Mouse (Mus musculus) megakaryocyte, adult 5-6 weeks (primary cell): ENCODE results near the gene Ccdc160. TPM values are rescaled to one million over a fixed set of nuclear protein-coding genes. Genes with fewer than 3 reads are reported as not detected.

Experiments
- ATAC-seq: 2 replicates; pipeline ENCODE4 v1.8.0; 2016; ENCODE audit warnings: mild to moderate bottlenecking, inconsistent platforms; ENCODE audit not compliant: poor library complexity, severe bottlenecking
- total RNA-seq, 2 experiments: library from RNA; stranded (forward) in 1 of 2; stranded (reverse) in 1 of 2; fragments of 153-499, 151-499 nt in 1 of 2; fragments of 221-1000, 200-1000 nt in 1 of 2; gene quantifications; 2 replicates each; pipeline versions ENCODE4 v1.2.3 to v1.2.4; 2015 to 2017

Ccdc160 gene
- total RNA-seq, 2 experiments from 2014 or later, result 0.29 TPM; not detected in 1

DNA sequence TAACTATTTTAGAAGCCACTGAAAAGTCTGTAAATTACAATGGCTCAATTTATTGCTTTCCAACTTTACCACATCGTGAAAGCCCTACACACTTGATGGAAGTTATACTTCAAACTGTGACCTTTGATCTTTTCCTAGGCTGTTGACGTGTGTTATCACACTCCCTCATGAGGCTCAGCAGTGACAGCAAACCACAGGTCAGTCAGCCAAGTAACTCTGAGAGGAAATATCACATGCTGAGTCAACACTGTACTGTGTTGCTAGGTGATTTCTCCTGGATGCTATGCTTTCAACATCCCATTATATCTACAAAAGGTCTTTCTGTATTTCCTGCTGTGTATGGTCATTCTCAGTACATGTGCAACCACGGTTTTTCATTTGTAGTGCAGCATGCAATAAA lies 28.3 kb downstream of the Ccdc160 start:
- no peak for ATAC-seq

Other genes starting within 250 kb of the Ccdc160 start
- 0.39 TPM in 1 of 2 replicates, not detected in the other for gene Gpc3, start 177.2 kb upstream of the Ccdc160 start, total RNA-seq (2015)
- 0.11 and 0.77 TPM in 2 replicates for gene Gpc3, start 177.2 kb upstream of the Ccdc160 start, total RNA-seq (2017)
- 22.4 and 26.0 TPM in 2 replicates for gene Phf6, start 121.1 kb downstream of the Ccdc160 start, total RNA-seq (2015)
- gene Phf6, start 121.1 kb downstream of the Ccdc160 start, total RNA-seq (2017), result 20.5 and 23.9 TPM in 2 replicates
- 280 and 308 TPM in 2 replicates for gene Hprt, start 196.9 kb downstream of the Ccdc160 start, total RNA-seq (2015)
- 258 and 293 TPM in 2 replicates for gene Hprt, start 196.9 kb downstream of the Ccdc160 start, total RNA-seq (2017)